Mouse (Mus musculus): Measurements from ENCODE around the gene Aldh1a1.

- TF ChIP-seq TCF12 (IDR thresholded peaks at IDR 0.05; ENCODE audit: insufficient read depth, poor library complexity, severe bottlenecking) = no peak
- TF ChIP-seq POLR2A (IDR thresholded peaks at IDR 0.05; ENCODE audit: insufficient read length, low read depth) = no peak
- TF ChIP-seq USF1 (IDR thresholded peaks at IDR 0.05; ENCODE audit: low read depth) = no peak
- TF ChIP-seq MYOG (IDR thresholded peaks at IDR 0.05; ENCODE audit: control insufficient read depth in 1 of 3, insufficient read depth in 1 of 3, insufficient read length in 2 of 3, low read depth in 2 of 3) = no peak
Observed at GRCm38 (mm10) chr19:20558952-20559351, 66.4 kb downstream of the Aldh1a1 start.

Measured in myocyte (in vitro differentiated cells).